In genomic region chr4:155288586-155288985, GRCm38 (mm10) we compare ENCODE assay signal across 22 mouse cellular contexts. TPM values are rescaled to one million over a fixed set of nuclear protein-coding genes. Genes with fewer than 3 reads are reported as not detected.
A peak's percentile ranks its signal among the peaks of the same experiment; 100 is the strongest.
DNase-seq lines count a peak whose midpoint lies in the region; TF ChIP-seq lines count a peak whose summit lies in the region.
"Had no signal": no experiment of that assay in that cellular context is flagged by ENCODE, and none has a peak within 500 bp of the region (broad histone marks: within the 10 kb centered on the region; RNA-seq: fewer than 3 reads in every experiment).

No protein-coding gene starts in this region.

- peak; percentile 29 for TF ChIP-seq CTCF in layer of hippocampus, adult 2 months (conservative IDR thresholded peaks at IDR 0.05)
- TF ChIP-seq CTCF in cortical plate, adult 2 months (IDR thresholded peaks at IDR 0.05; ENCODE audit: extremely low read depth, insufficient read depth, low read length): no peak

- peaks cover 6% of the 10 kb centered on the region for H3K4me1 ChIP-seq in cortical plate, adult 2 months (ENCODE audit: control insufficient read depth, insufficient read depth, low read length)
- H3K4me1 ChIP-seq: forebrain, embryonic 13.5 days had no signal

- H3K4me3 ChIP-seq in layer of hippocampus, adult 2 months: no peak overlapping the region
- H3K4me3 ChIP-seq in cortical plate, adult 2 months (ENCODE audit: insufficient read depth, low read length): no peak overlapping the region
- H3K4me3 ChIP-seq: erythroblast, embryonic 14.5 days; forebrain, embryonic 13.5 days; heart, embryonic 10.5 days; midbrain, embryonic 12.5 days; neural tube, embryonic 13.5 days had no signal

- DNase-seq in cerebellum, postnatal 25 days: peak; percentile 56 to 59
- no peak for DNase-seq in cerebellum, adult 8-10 months
- DNase-seq in layer of hippocampus, adult 2 months (ENCODE audit: low spot score in 2 of 2): no peak
- no peak for DNase-seq in layer of hippocampus, adult 18-20 months (ENCODE audit: low spot score in 2 of 2)
- DNase-seq in 416B (ENCODE audit: low read depth): peak; percentile 42
- DNase-seq in right cerebral cortex, postnatal 36 days (ENCODE audit: low spot score in 2 of 2): no peak
- no peak for DNase-seq in embryo, embryonic 11 days
- DNase-seq: adrenal gland, postnatal 25 days; cerebellum, postnatal 10 days; gastrocnemius, postnatal 25 days; layer of hippocampus, postnatal 36 days; liver; lung, adult 18-20 months; right cerebral cortex, adult 18-20 months; thymus, postnatal 36 days had no signal

- peak overlapping the region; percentile 37; the same call in 1 of the 2 replicates for H3K27ac ChIP-seq in layer of hippocampus, adult 2 months
- H3K27ac ChIP-seq in cortical plate, adult 2 months (ENCODE audit: insufficient read depth, low read length): 0 out of 2 replicates have a peak overlapping the region, but pooled peaks have one; percentile 7
- H3K27ac ChIP-seq: forebrain, embryonic 13.5 days; heart, embryonic 10.5 days; macrophage; midbrain, embryonic 12.5 days; neural tube, embryonic 13.5 days had no signal

- no peak for TF ChIP-seq POLR2A in cortical plate, adult 2 months (IDR thresholded peaks at IDR 0.05; ENCODE audit: extremely low read depth, insufficient read depth, low read length)

RNA-seq across cellular contexts. Expression of gene Faap20, which starts 39.0 kb away (rescaled TPM):
- total RNA-seq in layer of hippocampus, adult 2 months (2021): 10 to 100 TPM; 29.2 to 34.3 TPM
- 10 to 100 TPM; 27.5 to 31.8 TPM for total RNA-seq in layer of hippocampus, adult 18-20 months (2021)
- polyA plus RNA-seq in cortical plate, adult 2 months (2012; rRNA removed): 36.5 and 37.5 TPM in 2 replicates

Comparison
In these comparisons a context has a peak if more than half of its experiments do, and no peak if none do; other contexts are left out.
1. DNase-seq: peak in cerebellum, postnatal 25 days (2 of 2) and 416B (single experiment); none in cerebellum, adult 8-10 months (single experiment), layer of hippocampus, adult 2 months (0 of 2), layer of hippocampus, adult 18-20 months (0 of 2), right cerebral cortex, postnatal 36 days (0 of 2) and embryo, embryonic 11 days (single experiment).